Mouse (Mus musculus) left cerebral cortex, postnatal 14 days (tissue): Measurements from ENCODE around the gene Ttc5. TPM values are rescaled to one million over a fixed set of nuclear protein-coding genes. Genes with fewer than 3 reads are reported as not detected.
A peak's percentile ranks its signal among the peaks of the same experiment; 100 is the strongest.
"Not testable (repeated sequence)": the region's sequence is repeated elsewhere in the genome, so short reads cannot be mapped to it uniquely, and the experiment has no call there.

Source experiments
- DNase-seq, 2 experiments: peaks; one replicate each; pipeline ENCODE4 v3.0.0; 2021 to 2022; ENCODE audit warnings: low spot score in 2 of 2, mixed read lengths in 1 of 2
- intact Hi-C: fragments of 180-260 bp; cut with DNase I; formaldehyde crosslinking; loops from one replicate; pipeline ENCODE4 v1.15.1; 2025
- total RNA-seq, 2 experiments: library from RNA; stranded (reverse); gene quantifications; 2 replicates each; pipeline ENCODE4 v1.2.3; 2021

Gene Ttc5
- total RNA-seq, 2 experiments from 2014 or later = 64.7 to 68.3 TPM

DNA sequence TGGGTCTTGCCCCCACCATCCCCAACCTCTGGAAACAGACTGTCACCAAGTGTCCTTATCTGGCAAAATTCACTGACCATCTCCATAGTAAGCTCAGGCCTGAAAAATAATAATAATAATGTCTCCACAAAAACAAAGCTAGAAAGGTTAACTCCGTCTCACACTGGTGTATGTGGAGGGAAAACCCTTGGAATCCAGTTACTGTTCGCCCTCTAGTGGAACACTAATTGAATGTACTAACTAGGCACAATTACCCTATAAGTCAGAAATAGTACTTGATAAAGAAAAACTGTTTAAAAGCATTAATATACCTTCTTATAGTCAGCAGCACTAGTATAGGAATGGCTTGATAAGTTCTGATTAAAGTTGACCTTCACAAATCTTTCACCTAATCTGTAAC is 2.8 kb upstream of the Ttc5 start:
- no peak for DNase-seq
- intact Hi-C loops = no loop called here

DNA sequence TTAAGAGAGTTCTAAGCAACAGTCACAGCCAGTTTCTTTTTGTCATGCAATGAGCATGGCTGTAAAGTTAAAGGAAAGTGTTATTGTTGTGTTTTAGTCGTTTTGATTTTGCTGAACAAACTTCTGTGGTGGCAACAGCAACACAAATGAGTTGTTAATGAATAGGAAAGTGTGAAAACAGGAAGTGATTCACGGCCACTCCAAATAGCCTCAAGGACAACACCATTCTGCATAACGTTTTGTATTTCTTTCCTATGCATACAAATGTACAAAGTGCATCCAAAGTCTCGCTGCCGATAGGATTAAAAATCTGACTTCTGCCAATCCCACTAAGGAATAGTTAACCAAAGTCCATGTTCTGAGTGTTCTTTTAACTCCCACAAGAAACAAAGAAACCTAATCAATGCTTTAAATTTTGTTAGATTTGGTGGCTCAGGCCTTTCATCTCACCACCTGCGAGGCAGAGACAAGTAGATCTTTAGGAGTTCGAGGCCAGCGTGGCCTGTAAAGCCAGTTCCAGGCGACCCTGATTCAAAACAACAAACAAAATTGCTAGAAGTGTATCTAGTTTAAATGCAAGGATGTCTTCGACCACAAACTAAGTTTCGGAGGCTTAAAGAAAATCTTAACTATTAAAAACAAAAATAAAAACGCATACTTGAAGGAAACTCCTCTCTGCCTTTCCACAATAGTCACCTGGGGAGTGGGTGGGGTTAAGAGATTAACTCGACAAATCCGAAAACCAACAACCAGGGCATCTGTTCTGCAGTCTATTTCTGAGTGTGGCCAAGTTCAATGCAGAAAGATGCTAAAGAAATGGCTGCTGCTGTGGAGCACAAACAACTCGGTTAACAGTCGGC is 698 bp downstream of the Ttc5 start:
- intact Hi-C loops = loop anchor here (5.0 kb wide), 1 partner anchor 857 kb away; no protein-coding TSS in a partner anchor
- DNase-seq = no peak

DNA sequence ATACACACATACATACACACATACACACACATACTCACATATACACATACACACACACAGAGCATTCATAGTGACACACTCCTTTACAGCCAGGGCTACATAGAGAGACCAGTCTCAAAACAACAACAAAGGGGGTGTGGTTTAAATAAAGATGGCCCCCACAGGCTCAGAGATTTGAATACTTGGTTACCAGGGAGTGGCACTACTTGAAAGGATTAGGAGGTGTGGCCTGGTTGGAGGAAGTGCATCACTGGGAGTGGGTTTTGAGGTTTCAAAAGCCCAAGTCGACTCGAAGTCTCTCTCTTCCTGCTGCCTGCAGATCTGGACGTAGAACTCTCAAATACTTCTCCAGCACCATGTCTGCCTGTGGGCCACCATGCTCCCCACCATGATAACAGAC is 3.2 kb downstream of the Ttc5 start:
- DNase-seq = no peak
- intact Hi-C loops = loop anchor here (5.0 kb wide), 1 partner anchor 855 kb away; no protein-coding TSS in a partner anchor

- peak in 1 of 2 experiments; percentile 16 for DNase-seq
- intact Hi-C loops = loop anchor here (10.0 kb wide), 2 partner anchors 707 to 917 kb away; no protein-coding TSS in a partner anchor
These were observed 14.0 kb downstream of the Ttc5 start for GRCm38 (mm10) chr14:50771342-50771741.

DNA sequence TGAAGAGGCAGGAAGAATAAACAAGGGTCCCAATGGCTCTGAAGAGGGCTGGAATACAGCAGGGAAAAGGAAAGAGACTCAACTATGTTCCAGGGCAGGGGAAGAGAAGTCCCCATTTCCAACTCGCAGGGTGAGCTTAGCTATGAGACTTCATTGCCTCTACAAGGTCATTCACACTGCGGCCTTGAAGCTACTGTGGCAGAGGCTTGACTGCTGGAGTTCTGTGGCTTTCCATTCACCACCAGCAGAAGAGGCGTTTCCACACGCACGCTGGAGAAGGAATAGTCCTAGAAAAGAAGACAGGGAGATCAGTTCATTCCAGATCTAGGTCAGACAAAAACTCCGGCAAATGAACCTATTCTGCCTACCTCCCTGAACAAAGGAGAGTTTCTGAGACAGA is 19.6 kb downstream of the Ttc5 start:
- no peak for DNase-seq
- intact Hi-C loops = no loop called here

GRCm38 (mm10) chr14:50758416-50759085 is 26.8 kb downstream of the Ttc5 start:
- intact Hi-C loops = no loop called here
- DNase-seq = peak; percentile 31 to 38

GRCm38 (mm10) chr14:50744994-50745393 is 40.3 kb downstream of the Ttc5 start, which contains the start of gene Olfr749:
Gene Olfr749 (minus strand): TSS chr14:50745094.
- no peak for DNase-seq
- intact Hi-C loops = no loop called here

DNA sequence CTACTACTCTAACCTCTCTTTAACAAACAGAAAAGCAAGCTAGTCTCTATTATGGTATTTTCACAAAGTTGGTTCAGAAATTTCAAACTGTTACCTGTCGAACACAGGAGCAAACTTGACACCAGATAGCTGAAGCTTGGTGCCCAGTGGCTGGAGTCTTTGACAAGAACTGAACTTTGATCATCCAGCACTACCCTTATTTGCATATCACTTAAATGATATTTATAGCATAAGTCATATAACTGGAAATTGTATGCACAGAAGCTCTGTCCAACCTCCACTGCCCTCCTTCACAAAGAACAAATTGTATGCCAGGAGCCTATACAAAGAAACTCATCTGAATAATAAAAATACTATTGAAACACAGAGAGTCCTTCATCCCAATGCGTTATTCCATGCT is 43.7 kb downstream of the Ttc5 start:
- DNase-seq = no peak
- intact Hi-C loops = no loop called here

GRCm38 (mm10) chr14:50740334-50740733 is 45.0 kb downstream of the Ttc5 start:
- intact Hi-C loops = no loop called here
- DNase-seq = no peak

- DNase-seq, intact Hi-C loops: not testable (repeated sequence)
These were observed 62.9 kb downstream of the Ttc5 start for GRCm38 (mm10) chr14:50722371-50722770.

DNA sequence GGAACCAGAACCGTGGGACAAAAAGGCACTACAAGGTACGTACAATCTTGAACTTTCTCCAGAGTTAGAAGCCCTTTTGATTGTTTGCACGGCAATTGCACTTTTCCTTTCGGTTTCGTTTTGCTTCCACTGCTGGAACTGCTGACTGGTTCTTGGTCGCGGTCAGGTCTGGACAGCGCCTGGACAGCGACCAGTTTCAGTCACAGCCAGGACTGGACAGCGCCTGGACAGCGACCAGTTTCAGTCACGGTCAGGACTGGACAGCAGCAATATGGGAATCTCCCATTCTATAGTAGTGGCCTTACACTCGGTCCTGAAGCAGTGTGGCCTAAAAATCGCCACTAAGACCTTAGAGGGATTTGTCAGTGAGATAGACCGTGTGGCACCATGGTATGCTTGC is 65.4 kb downstream of the Ttc5 start:
- DNase-seq, intact Hi-C loops: not testable (repeated sequence)

Other genes starting within 250 kb of the Ttc5 start
- not detected for gene Olfr744, start 170.6 kb downstream of the Ttc5 start, total RNA-seq
- not detected for gene Olfr745, start 146.1 kb downstream of the Ttc5 start, total RNA-seq
- gene Olfr746, start 138.4 kb downstream of the Ttc5 start, total RNA-seq = not detected
- not detected for gene Olfr747, start 92.3 kb downstream of the Ttc5 start, total RNA-seq
- not detected for gene Olfr748, start 78.1 kb downstream of the Ttc5 start, total RNA-seq
- gene Olfr749, start 40.4 kb downstream of the Ttc5 start, total RNA-seq = not detected
- not detected for gene Ccnb1ip1, start 22.2 kb upstream of the Ttc5 start, total RNA-seq
- 10 to 100 TPM; 25.5 to 29.8 TPM for gene Parp2, start 22.3 kb upstream of the Ttc5 start, total RNA-seq
- 1 to 10 TPM; 2.2 to 2.6 TPM for gene Tep1, start 85.0 kb upstream of the Ttc5 start, total RNA-seq
- 1 to 10 TPM; 2.0 to 2.9 TPM for gene Klhl33, start 112.0 kb upstream of the Ttc5 start, total RNA-seq
- 10 to 100 TPM; 35.1 to 39.7 TPM for gene Osgep, start 139.4 kb upstream of the Ttc5 start, total RNA-seq
- 10 to 100 TPM; 57.7 to 61.1 TPM for gene Apex1, start 139.4 kb upstream of the Ttc5 start, total RNA-seq
- 10 to 100 TPM; 87.3 to 98.4 TPM for gene Pip4p1, start 145.3 kb upstream of the Ttc5 start, total RNA-seq
- 10 to 100 TPM; 13.7 to 15.2 TPM for gene Pnp, start 145.6 kb upstream of the Ttc5 start, total RNA-seq
- 10 to 100 TPM in 1 of 2 experiments, 1 to 10 TPM in 1; 9.2 to 14.4 TPM for gene Gm49342, start 159.0 kb upstream of the Ttc5 start, total RNA-seq
- 1 to 10 TPM in 1 of 2 experiments, under 1 TPM in 1; 0.68 to 1.5 TPM for gene Pnp2, start 170.5 kb upstream of the Ttc5 start, total RNA-seq
- gene Rnase10, start 222.2 kb upstream of the Ttc5 start, total RNA-seq = under 1 TPM in 1 of 2 experiments, not detected in 1; 0.30 TPM